Mouse (Mus musculus) testis, adult 2 months (tissue): Measurements from ENCODE around the gene Prpf8.

Experiments
- CTCF ChIP-seq: fragments of 200-500 bp; IDR thresholded peaks from 2 replicates; pipeline ENCODE4 v1.5.1; 2012; ENCODE audit warnings: low read depth, mild to moderate bottlenecking, inconsistent platforms, low read length, moderate library complexity; ENCODE audit not compliant: control insufficient read depth, insufficient read depth, insufficient replicate concordance
- POLR2A ChIP-seq: fragments of 200-500 bp; IDR thresholded peaks from 2 replicates; pipeline ENCODE4 v1.6.1; 2012; ENCODE audit warnings: low read depth, mild to moderate bottlenecking, inconsistent platforms, low read length, moderate library complexity; ENCODE audit not compliant: control insufficient read depth

GRCm38 (mm10) chr11:75508162-75508561 is 21.5 kb downstream of the Prpf8 start:
- TF ChIP-seq CTCF = no peak
- no peak for TF ChIP-seq POLR2A
